Mouse (Mus musculus) mesoderm, embryonic 11.5 days (tissue): Measurements from ENCODE around the gene Med29.
"Not testable (repeated sequence)": the region's sequence is repeated elsewhere in the genome, so short reads cannot be mapped to it uniquely, and the experiment has no call there.

Experiments
- DNase-seq: peaks from one replicate; pipeline ENCODE4 v3.0.0-alpha.2; 2012; ENCODE audit warnings: low read depth, low spot score

Med29 gene

DNA sequence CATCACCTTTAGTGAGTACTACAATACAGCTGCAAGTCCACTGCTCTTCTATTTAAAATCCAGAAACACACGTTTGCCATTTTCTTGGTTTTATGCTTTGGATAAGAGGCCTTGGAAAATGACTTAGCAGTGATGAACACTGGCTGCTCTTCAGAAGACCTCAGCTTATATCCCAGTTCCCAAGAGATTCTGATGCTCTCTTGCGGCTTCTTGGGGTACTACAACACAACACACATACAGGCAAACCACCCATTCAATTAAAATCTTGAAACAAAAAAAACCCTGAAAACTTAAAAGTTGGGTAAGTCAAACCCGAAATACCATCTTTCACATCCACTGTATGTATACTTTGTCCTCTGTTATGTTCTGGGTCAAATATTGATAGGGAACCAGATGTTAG, 5.5 kb upstream of the Med29 start:
- no peak for DNase-seq

DNA sequence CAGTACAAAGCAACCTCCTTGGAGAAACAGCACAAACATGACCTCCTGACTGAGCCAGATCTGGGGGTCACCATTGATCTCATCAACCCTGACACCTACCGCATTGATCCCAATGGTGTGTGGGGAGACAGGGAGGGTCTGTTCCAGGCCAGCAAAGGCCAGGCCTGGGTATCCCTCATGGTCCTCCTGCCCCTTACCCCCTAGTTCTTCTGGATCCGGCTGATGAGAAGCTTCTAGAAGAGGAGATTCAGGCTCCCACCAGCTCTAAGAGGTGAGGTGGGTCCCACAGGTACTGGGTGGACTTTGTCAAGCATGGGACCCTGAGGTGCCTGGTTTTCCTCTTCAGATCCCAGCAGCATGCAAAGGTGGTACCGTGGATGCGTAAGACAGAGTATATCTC, 2.9 kb upstream of the Med29 start:
- no peak for DNase-seq

- no peak for DNase-seq
Observed at GRCm38 (mm10) chr7:28393272-28393951, 904 bp upstream of the Med29 start.

DNA sequence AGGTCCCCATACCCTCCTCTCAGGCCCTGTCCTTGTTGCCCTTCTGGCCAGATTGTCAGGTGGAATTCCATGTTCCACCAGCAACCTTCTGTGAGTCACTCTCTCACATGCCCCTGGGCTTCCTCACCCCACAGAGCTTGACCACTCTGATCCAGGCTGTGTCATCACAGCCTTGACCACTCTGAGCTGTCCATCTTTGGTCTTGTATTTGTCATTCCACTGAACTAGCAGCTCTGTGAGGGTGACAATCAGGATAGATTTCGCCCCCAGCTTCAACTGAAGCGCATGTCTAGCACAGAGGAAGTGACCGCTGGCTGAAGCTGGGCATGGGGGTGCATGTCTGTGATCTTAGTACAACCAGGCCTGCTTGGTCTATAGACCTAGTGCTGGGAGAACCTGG, 2.2 kb downstream of the Med29 start:
- no peak for DNase-seq

DNA sequence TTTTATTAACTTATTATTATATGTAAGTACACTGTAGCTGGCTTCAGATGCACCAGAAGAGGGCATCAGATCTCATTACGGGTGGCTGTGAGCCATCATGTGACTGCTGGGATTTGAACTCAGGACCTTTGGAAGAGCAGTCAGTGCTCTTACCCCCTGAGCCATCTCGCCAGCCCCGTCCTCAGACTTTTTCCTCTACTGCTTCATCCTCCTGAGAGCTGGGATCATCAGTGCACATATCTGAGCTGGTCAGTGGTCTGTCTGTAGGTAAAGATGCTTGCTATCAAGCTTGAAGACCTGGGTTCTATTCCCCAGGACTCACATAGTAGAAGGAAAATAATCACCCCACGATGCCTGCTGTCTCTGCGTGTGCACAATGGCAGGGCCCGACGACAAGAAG, 5.1 kb downstream of the Med29 start:
- DNase-seq, result not testable (repeated sequence)

- not testable (repeated sequence) for DNase-seq
Observed at GRCm38 (mm10) chr7:28386877-28387276, 5.6 kb downstream of the Med29 start.

DNA sequence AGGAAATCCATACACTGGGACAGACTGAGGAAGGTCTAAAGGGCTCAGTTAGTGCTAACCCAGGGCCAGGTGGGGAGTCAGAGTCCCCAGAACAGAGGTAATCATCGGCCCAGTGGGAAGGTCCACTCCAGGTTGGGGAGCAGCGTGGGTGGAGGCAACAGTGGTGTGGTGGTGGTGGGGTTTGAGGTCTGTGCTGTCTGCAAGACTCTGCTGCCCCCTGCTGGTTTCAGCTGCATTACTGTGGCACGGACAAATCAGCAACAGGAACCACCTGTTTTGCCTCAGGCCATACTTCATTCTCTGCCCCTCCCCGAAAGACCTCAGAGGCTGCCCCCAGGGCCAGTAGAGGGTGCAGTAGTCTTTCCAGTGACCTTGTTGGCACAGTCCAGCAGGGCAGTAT, 6.0 kb downstream of the Med29 start:
- peak; percentile 90 for DNase-seq

DNA sequence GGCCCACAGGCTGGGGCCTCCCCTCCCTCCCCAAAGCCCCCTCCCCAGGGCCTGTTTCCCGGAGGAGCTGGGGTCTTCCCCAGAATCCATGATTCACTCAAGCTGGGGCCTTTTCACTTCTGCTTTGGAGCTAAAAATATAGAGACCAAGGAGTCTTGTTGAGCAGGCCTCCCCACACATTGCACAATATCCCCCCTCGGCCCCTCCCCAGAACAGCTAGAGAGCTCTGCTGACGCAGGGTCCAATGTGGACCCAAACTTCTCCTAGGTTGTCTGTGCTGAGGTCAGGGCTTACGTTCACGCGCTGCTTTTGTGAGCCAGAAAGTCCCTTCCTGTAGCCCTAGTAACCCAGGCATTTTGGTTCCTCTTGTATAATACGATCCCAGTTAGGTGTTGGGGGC, 6.5 kb downstream of the Med29 start:
- no peak for DNase-seq

- DNase-seq, result no peak
Observed at GRCm38 (mm10) chr7:28385196-28385595, 7.3 kb downstream of the Med29 start.

GRCm38 (mm10) chr7:28384162-28384561, 8.3 kb downstream of the Med29 start:
- no peak for DNase-seq

DNA sequence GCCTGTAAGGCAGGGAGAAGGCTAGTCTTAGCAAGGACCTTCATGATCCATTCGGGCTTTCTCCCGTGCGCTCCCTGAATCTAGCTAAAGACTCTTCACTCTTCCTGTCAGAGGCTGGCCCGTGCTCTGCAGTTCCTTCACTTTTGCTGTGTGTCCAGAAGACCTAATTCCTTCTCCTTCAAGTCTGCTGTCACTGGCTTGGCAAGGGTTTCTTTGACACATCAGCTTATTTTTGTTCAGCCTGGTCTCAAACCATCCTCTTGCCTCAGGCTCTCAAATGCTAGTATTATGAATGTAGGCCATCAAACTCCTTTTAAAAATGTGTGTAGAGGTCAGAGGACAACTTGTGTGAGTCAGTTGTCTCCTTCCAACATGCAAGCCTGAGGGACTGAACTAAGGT, 8.9 kb downstream of the Med29 start:
- no peak for DNase-seq

GRCm38 (mm10) chr7:28382981-28383396, 9.5 kb downstream of the Med29 start:
- DNase-seq, result no peak

- no peak for DNase-seq
Observed at GRCm38 (mm10) chr7:28382347-28382951, 10.1 kb downstream of the Med29 start.

GRCm38 (mm10) chr7:28381938-28382337, 10.6 kb downstream of the Med29 start:
- DNase-seq, result peak; percentile 80

GRCm38 (mm10) chr7:28381017-28381790, 11.3 kb downstream of the Med29 start:
- DNase-seq, result peak; percentile 41

GRCm38 (mm10) chr7:28380237-28381016, 12.1 kb downstream of the Med29 start, which contains the start of gene Zfp36:
Gene Zfp36 (minus strand): TSS chr7:28380253.
- DNase-seq, result no peak

GRCm38 (mm10) chr7:28378769-28379651, 13.5 kb downstream of the Med29 start:
- DNase-seq, result peak; percentile 79

GRCm38 (mm10) chr7:28378066-28378690, 14.3 kb downstream of the Med29 start:
- no peak for DNase-seq

GRCm38 (mm10) chr7:28377190-28378065, 15.1 kb downstream of the Med29 start:
- DNase-seq, result no peak
